Mouse (Mus musculus) left cerebral cortex, adult 6 months (tissue): ENCODE data around the gene Kif4. TPM values are rescaled to one million over a fixed set of nuclear protein-coding genes. Genes with fewer than 3 reads are reported as not detected.

ENCODE experiments used
- long read RNA-seq, 2 experiments: library from polyadenylated mRNA; unstranded; transcript quantifications; one replicate each; pipeline ENCODE4 v2.0.0; 2019 to 2020
- polyA plus RNA-seq: library from polyadenylated mRNA; unstranded; fragments of <200 nt; fragmentation: Nextera tagmentation; gene quantifications from 2 replicates; pipeline ENCODE4 v1.2.3, GENCODE M21; 2021

Kif4 gene
- 0.33 and 0.36 TPM in 2 replicates for polyA plus RNA-seq
- long read RNA-seq, experiment 1, full-length matches to known transcripts: 2 of 2 reads
- long read RNA-seq, experiment 1, partial matches to known transcripts: 0 of 2 reads
- long read RNA-seq, experiment 1, other reads (novel, unspliced or antisense): 0 of 2 reads
- long read RNA-seq, experiment 2: 0 reads

GRCm38 (mm10) chrX:100625546-100625801 lies at the start of gene Kif4:
Gene Kif4, plus strand, starts transcription at chrX:100625737.

GRCm38 (mm10) chrX:100594791-100595190 lies 30.7 kb upstream of the Kif4 start, which contains the start of gene P2ry4:
Gene P2ry4, minus strand, starts transcription at chrX:100594869.

GRCm38 (mm10) chrX:100605314-100605713 lies 20.2 kb upstream of the Kif4 start, which contains the start of gene Arr3:
Gene Arr3, plus strand, starts transcription at chrX:100605497.

GRCm38 (mm10) chrX:100625802-100626793 lies 561 bp downstream of the Kif4 start, which contains the start of gene Pdzd11:
Gene Pdzd11, minus strand, starts transcription at chrX:100626568.

GRCm38 (mm10) chrX:100729665-100730188 lies 104.2 kb downstream of the Kif4 start, which contains the start of gene Gdpd2:
Gene Gdpd2, plus strand, starts transcription at chrX:100729873.

GRCm38 (mm10) chrX:100767181-100767884 lies 141.8 kb downstream of the Kif4 start, which contains the start of gene Dlg3:
Gene Dlg3, plus strand, starts transcription at chrX:100767722.

Other genes with a start within 250 kb of the Kif4 start
- not detected in 2 replicates for gene Otud6a, start 196.7 kb upstream of the Kif4 start, polyA plus RNA-seq
- gene Awat2, start 183.0 kb upstream of the Kif4 start, polyA plus RNA-seq: 0.11 and 0.20 TPM in 2 replicates
- 33.6 and 47.2 TPM in 2 replicates for gene Igbp1, start 131.4 kb upstream of the Kif4 start, polyA plus RNA-seq
- gene Dgat2l6, start 100.9 kb upstream of the Kif4 start, polyA plus RNA-seq: 0.06 TPM in 1 of 2 replicates, not detected in the other
- not detected in 2 replicates for gene Awat1, start 53.5 kb upstream of the Kif4 start, polyA plus RNA-seq
- gene P2ry4, start 30.9 kb upstream of the Kif4 start, polyA plus RNA-seq: not detected in 2 replicates
- gene Arr3, start 20.2 kb upstream of the Kif4 start, polyA plus RNA-seq: 0.59 and 0.87 TPM in 2 replicates
- gene Pdzd11, start 831 bp downstream of the Kif4 start, polyA plus RNA-seq: 91.5 and 102 TPM in 2 replicates
- gene Gdpd2, start 104.1 kb downstream of the Kif4 start, polyA plus RNA-seq: 2.0 and 2.4 TPM in 2 replicates
- gene Dlg3, start 142.0 kb downstream of the Kif4 start, polyA plus RNA-seq: 8.8 and 9.8 TPM in 2 replicates